Mouse (Mus musculus) kidney, adult 18-20 months (tissue): ENCODE data around the gene Vwa1.
"Not testable (repeated sequence)": the region's sequence is repeated elsewhere in the genome, so short reads cannot be mapped to it uniquely, and the experiment has no call there.

ENCODE experiments used
- DNase-seq: peaks from one replicate; pipeline ENCODE4 v3.0.0; 2021

Vwa1 gene

DNA sequence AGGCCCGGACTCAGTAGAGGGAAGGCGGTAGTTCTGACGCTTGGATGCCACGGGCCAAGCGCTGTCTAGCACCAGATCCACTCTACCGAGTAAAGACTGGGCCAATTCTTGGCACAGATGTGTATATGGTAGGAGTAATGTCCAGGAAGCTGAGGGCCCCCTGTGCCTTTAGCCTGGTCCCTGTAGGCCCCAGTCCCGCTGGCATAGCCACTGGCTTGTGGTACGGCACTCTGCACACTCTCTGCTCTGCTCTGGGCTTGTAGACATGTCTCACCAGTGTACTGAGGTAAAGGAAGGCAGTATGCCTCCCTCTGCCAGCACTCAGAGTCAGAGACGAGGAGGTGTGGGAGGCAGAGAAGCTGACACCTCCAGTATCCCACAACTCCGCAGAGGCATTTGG, 33.8 kb downstream of the Vwa1 start:
- not testable (repeated sequence) for DNase-seq

DNA sequence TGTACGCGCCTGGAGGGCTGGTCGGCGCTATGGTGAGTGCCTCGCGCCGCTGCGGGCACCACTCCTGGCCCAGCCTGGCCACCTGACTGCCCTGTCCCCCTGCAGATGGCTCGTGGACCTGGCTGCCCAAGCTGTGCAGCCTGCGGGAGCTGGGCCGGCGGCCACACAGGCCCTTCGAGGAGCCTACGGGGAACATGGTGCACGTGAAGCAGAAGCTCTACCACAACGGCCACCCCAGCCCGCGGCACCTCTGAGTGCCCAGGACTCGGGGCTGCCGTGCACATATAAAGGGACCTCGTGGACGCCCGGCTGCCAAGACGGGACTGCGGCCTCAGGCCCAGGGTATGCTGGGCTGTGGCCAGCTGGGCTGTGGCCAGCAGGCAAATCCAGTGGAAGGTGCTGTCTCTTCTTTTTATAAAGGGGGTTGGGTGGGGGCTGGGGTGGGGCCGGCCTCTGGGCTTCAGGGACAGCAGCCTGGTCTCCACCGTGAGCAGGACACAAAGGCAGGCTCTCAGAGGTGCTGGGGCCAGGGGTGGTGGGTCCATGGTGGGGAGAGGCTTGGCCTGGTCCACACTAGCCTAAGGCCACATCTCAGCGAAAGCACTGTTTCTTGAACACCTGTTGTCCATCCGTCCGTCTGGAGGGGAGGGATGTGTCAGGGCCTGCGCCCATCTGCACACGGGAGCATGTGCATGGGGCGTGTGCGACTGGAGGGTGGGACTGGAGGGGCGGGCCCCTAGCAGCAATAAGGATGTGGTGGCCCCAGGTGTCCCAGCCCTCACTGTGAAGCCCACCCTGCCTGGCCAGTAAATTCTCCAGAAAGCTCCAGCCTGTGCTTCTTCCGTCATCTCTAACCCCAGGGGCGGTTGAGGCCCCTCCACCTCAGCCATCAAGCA, 34.5 kb downstream of the Vwa1 start:
- DNase-seq = peak; percentile 44

DNA sequence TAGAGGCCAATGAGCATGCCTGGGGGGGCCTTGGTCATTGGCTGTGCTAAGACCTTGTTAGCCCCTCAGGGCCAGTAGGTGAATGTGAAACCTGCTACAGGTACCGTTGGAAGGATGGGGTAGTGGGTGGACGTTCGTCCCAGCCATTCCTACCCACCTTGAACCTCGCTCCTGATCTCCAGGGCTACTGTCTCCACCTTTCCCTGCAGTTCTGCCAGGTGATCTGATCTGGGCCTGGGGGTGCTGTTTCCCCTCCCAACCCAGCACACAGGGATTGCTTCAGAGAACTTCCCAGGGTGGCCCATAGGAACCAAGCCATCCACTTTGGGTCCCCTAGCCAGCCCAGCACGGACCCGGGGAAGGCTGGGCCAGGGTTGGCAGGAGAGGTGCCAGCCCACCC, 35.3 kb downstream of the Vwa1 start:
- no peak for DNase-seq

DNA sequence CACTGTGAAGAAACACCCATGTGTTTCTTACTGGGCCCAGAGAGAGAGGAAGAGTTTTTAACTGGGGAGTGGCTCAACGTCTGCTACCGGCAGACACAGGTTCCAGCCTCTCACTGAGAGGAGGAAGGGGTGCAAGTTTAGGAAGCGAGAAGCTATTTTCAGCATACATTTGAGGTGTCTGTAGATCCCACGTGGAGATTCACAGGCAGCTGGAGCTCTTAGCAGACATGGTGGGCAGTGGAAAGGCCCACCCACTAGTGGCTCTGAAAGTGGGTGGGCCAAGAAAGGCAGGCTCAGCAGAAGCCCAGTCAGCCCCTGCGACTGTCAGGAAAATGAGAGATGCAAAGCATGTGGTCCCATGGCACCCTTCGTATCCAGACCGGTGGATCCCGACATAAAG, 36.2 kb downstream of the Vwa1 start:
- no peak for DNase-seq

DNA sequence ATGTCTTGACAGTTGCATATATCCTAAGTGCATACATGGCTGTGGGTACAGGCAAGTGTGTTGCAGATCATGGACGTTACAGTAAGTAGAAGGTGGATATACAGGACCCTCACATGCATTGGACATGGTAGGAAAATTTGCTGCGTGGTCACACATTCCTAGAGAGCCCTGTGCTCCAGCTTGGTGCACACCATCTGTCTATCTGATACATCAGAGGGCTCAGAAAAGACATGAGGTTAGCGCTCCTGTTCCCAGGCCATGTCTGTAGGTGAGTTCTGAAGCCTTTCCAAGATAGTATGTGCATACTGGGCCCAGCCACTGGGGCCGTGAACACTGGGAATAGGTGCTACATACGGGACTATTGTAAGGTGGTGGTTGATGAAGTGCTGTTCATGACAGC, 38.1 kb downstream of the Vwa1 start:
- DNase-seq = no peak

DNA sequence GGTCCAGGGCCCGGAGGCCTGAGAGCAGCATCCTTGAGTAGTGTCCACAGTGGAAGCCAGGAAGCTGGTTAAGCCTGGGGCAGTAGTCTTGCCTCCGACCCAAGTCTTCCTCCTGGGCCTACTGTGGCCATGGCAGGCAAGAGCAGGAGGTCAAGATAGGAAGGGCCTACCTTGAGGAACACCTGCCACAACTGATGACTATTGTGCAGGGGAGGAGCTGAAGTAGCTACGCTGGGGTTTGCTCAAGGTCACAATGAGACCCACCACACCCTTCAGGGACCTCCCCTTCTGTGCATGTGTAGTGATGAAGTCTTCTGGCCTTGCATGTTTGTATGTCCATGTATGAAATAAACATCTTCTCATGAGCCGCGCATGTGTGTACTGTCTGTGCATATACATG, 38.7 kb downstream of the Vwa1 start:
- DNase-seq = no peak

DNA sequence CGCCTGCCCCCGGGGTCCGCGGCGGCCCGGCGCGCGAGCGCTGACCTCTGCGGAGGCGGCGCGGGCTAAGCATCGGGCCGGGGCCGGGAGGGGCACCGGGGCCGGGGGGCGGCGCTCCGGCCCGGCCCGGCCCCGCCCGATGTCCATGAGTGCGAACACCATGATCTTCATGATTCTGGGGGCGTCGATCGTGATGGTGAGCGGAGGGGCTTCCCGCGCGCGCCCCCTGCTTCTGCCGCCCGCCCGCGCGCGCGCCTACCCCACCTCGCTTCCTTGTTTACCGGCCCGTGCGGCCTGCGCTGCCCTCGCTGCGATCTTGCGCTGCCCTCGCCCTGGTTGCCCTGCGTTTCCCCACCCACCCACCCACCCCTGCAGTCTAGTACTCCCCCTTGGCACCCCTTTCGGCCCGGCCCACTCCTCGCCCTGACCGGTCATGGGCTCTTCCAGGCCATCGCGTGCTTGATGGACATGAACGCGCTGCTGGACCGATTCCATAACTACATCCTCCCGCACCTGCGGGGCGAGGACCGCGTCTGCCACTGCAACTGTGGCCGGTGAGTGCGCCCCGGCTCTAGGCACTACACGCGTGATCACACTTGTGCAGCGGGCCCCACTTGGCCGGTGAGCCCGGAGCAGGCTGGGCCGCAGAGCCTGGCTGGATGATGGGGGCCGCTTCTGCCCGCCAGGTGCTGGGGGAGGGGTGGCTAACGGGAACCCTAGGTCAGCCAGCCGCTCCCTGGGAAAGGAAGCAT, 39.4 kb downstream of the Vwa1 start:
- DNase-seq = peak; percentile 66

DNA sequence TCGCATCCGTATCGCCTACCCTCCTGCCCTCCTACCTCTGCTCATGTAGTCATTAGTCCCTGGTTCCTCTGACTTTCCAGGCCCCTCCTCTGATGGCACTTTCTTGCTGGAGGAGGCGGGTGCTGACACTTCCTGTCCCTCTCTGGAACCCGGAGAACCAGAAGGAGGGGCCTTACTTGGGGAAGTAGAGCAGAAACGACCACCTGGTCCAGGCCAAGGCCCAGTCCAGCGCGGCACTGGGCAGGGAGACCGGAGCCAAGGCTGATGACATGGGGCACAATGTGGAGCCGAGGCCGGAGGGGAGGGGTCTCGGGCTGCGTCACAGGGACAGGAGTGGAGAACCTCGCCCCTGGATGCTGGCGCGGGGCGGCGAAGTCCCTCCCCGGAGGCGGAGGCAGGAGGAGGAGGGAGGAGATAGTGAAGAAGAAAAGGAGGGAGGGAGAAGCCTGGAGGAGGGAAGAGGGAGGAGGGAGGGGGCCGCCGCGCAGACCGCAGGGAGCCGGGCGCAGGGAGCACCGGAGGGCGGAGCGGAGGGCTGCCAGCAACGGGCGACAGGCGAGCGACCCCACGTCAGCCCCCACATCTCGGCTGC, 40.1 kb downstream of the Vwa1 start, which contains the start of gene Tmem240:
TSS of gene Tmem240 (plus strand) at position 451 of the 592 bp plus-strand sequence.
- peak; percentile 83 for DNase-seq

DNA sequence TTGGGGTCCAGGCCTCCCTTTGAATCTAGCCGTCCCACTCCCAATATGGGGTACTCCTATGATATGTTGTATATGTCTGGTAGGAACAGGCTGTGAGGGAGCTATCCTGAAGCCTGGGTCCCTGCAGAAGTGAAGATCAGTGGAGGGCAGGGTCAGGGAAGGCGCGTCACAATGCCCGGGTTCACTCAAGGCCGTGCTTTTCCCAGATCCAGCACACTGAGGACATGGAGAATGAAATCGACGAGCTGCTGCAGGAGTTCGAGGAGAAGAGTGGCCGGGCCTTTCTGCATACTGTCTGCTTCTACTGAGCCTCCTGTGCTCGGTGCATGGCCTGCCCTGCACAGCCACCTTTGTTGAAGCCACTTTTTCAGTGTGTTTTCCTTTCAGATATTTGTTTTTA, 41.2 kb downstream of the Vwa1 start:
- no peak for DNase-seq

DNA sequence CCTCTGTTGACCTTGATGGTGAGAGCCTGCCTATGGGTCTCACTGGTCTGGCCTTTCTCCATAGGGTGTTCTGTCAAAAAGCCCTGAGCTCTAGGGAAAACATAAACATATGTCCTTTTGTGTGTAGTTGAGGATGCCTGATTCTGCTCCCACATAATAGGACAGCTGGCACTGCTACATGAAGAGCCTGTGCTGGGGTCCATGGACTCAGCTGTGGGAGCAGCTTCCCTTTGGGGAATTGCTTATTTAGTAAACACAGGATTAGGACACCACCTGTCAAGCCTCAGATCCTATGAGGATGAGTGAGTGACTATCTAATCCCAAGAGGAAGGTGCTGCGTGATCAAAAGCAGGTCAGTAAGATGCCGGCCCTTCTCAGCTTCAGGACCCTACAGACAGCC, 46.5 kb downstream of the Vwa1 start:
- no peak for DNase-seq

DNA sequence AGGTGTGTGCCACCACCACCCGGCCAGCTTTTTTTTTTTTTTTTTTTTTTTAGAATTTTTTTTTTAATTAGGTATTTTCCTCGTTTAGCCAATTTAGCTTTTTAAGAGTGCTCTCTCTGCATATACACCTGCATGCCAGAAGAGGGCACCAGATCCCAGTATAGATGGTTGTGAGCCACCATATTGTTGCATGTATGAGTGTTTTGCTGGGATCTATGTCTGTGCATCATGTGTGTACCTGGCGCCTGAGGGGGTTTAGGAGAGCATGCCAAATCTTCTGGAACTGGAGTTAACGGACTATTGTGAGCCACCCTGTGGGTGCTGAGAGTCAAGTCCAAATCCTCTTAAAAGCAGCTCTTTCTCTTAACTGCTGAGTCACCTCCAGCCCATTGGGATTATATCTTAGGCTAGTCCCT, 52.8 kb downstream of the Vwa1 start:
- peak; percentile 48 for DNase-seq
